Mouse (Mus musculus) cerebellum, adult 2 months (tissue): Measurements from ENCODE around the gene Lsamp. TPM values are rescaled to one million over a fixed set of nuclear protein-coding genes. Genes with fewer than 3 reads are reported as not detected.

ENCODE experiments used
- DNase-seq, 2 experiments: peaks; one replicate each; pipeline ENCODE4 v3.0.0; 2021
- H3K27ac ChIP-seq: fragments of 200-500 bp; 2 replicates; pipeline ENCODE4 v1.5.1; 2012; ENCODE audit warnings: low read length, control low read depth, inconsistent platforms; ENCODE audit not compliant: insufficient read depth
- H3K27me3 ChIP-seq: fragments of 200-500 bp; 2 replicates; pipeline ENCODE4 v1.6.1; 2012; ENCODE audit warnings: inconsistent platforms, mild to moderate bottlenecking, low read length, moderate library complexity; ENCODE audit not compliant: control insufficient read depth, insufficient read depth
- H3K4me1 ChIP-seq: fragments of 200-500 bp; 2 replicates; pipeline ENCODE4 v1.6.1; 2011; ENCODE audit warnings: low read length; ENCODE audit not compliant: control insufficient read depth, insufficient read depth
- H3K4me3 ChIP-seq: fragments of 200-500 bp; replicated peaks from 2 replicates; pipeline ENCODE3; 2011; ENCODE audit warnings: mild to moderate bottlenecking, low read depth, low read length, control low read depth; ENCODE audit not compliant: insufficient read depth
- CTCF ChIP-seq: fragments of 200-500 bp; IDR thresholded peaks from 2 replicates; pipeline ENCODE4 v1.5.1; 2011; ENCODE audit warnings: low read depth, mild to moderate bottlenecking, control low read depth, low read length, moderate library complexity, borderline replicate concordance; ENCODE audit not compliant: insufficient read depth
- POLR2A ChIP-seq: fragments of 200-500 bp; IDR thresholded peaks from 2 replicates; pipeline ENCODE4 v1.6.1; 2011; ENCODE audit warnings: low read length, control low read depth, borderline replicate concordance; ENCODE audit not compliant: insufficient read depth
- WGBS: fragments of 180-500 bp; shearing (Covaris S2); methylation state at CpG from one replicate; pipeline ENCODE4 v1.1.7; 2018; 5-methylcytosine and 5-hydroxymethylcytosine counted together
- polyA plus RNA-seq: library from polyadenylated mRNA; depleted of rRNA; stranded (reverse); fragments of >200 nt; gene quantifications from 2 replicates; pipeline ENCODE4 v1.2.3, GENCODE M21; 2012

Gene Lsamp
- polyA plus RNA-seq, 1 experiment: 143 TPM

DNA sequence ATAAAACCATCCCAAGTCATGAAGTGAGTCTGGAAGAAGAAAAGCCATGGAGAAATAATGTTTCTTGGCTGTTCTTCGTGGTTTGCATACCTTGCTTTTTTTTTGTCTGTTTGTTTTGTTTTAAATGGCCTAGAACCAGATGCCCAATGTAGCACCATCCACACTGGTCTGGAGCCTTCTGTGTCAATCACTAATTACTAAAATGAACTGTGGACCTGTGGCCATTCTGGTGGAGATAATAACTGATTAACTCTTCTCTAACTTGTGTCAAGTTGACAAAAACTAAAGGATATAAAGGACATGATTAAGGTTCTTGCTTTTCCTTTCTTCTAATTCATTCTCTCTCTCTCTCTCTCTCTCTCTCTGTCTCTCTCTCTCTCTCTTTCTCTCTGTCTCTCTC lies 1359.3 kb downstream of the Lsamp start:
- no peak for DNase-seq
- WGBS: 91% methylated on average over 1 of the region's 1 CpGs
- no peak for TF ChIP-seq CTCF
- no peaks in the 10 kb centered on the region for H3K27me3 ChIP-seq
- no peaks in the 10 kb centered on the region for H3K4me1 ChIP-seq
- H3K27ac ChIP-seq: no peak overlapping the region
- no peak overlapping the region for H3K4me3 ChIP-seq

DNA sequence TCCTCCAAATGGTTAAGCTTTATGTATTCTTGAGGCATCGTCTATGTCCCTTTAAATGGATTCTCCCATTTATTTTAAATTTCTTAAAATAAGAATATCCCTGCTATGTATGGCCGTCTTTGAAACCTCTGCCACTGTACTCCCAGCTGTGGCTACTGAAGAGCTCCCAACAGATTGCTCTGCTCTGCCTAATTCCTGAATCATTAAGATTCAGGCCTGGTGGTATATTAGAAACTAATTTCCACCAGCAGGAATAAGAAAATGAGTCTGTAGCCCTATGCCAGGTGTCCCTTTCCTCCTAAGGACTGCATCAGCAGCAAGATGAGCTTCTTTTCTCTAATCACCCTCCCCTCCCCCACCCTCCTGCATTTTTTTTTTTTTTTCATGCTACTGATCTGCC lies 1381.0 kb downstream of the Lsamp start:
- Histone ChIP-seq H3K27ac (no peak overlapping the region), H3K4me3 (no peak overlapping the region), H3K4me1 (no peaks in the 10 kb centered on the region), H3K27me3 (no peaks in the 10 kb centered on the region)
- TF ChIP-seq CTCF (no peak), POLR2A (no peak)
- no peak for DNase-seq
- WGBS: 83% methylated on average over 2 of the region's 2 CpGs

DNA sequence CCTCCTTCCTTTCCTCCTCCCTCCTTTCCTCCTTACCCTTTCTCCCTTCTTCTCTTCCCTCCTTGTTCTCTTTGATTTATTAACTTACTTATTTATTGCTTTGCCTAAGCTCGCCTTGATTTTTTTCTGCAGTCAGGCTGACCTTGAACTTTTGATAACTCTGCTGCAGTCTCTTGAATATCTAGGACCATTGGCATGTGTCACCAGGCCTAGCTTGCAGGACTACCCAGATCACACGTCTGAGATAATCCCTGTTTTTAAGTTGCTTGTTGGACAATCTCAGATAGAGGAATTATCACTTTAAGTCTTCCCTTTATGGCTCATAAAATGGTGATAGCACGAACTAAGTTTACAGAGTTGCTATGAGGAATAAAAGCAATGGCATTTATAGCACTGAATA lies 1399.5 kb downstream of the Lsamp start:
- Histone ChIP-seq H3K4me3 (no peak overlapping the region), H3K27ac (no peak overlapping the region), H3K4me1 (no peaks in the 10 kb centered on the region), H3K27me3 (no peaks in the 10 kb centered on the region; the same call in 1 of the 2 replicates)
- no peak for TF ChIP-seq CTCF
- TF ChIP-seq POLR2A: no peak
- 79% methylated on average over 3 of the region's 3 CpGs for WGBS
- no peak for DNase-seq

- WGBS: 93% methylated on average over 1 of the region's 1 CpGs
- no peak for DNase-seq
- no peaks in the 10 kb centered on the region; the same call in 1 of the 2 replicates for H3K27me3 ChIP-seq
- H3K27ac ChIP-seq: no peak overlapping the region
- TF ChIP-seq CTCF (no peak), POLR2A (no peak)
- no peak overlapping the region for H3K4me3 ChIP-seq
- H3K4me1 ChIP-seq: no peaks in the 10 kb centered on the region
These were observed 1400.1 kb downstream of the Lsamp start for GRCm38 (mm10) chr16:41384288-41384687.

DNA sequence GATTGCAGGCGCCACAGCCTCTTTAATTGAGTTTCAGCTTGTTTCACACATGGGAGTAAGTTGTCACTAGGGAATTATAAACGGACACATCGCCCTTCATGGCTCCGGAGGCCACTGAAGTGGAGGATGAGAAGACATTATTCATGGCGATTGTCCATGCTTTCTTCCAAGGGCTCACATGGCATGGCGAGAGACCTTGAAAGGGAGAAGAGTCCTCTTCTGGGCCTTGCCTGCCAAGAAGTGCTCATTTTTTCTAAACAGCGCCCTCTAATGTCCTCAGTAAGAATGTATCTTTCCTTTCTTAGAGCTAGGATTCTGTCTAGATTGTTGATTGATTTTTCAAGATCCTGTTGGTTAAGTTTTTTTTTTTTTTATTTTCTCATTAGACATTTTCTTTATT lies 1424.7 kb downstream of the Lsamp start:
- no peak overlapping the region for H3K4me3 ChIP-seq
- no peaks in the 10 kb centered on the region for H3K4me1 ChIP-seq
- 57% methylated on average over 7 of the region's 7 CpGs for WGBS
- H3K27me3 ChIP-seq: no peaks in the 10 kb centered on the region
- DNase-seq: no peak
- no peak overlapping the region for H3K27ac ChIP-seq
- TF ChIP-seq POLR2A (no peak), CTCF (no peak)

DNA sequence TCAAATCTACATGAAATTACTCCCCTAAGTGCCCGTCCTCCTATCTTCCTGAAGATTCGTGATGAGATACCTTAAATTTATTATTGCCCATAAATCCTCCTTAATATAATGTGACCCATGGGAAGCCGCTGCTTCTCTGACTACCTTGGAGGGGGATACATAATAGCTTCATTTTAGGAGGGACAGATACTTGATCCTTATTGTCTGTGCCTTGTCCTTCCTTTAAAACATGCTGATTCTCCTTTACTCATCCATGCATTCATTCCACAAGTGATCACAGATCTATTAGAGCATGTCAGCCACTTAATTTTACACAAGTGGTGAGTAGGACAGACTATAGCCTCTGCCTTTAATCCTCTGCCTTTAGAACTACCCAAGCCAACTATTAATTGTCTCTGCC lies 1426.5 kb downstream of the Lsamp start:
- H3K27ac ChIP-seq: no peak overlapping the region
- no peak overlapping the region for H3K4me3 ChIP-seq
- H3K27me3 ChIP-seq: no peaks in the 10 kb centered on the region
- WGBS: 94% methylated on average over 3 of the region's 3 CpGs
- TF ChIP-seq CTCF: no peak
- TF ChIP-seq POLR2A: no peak
- DNase-seq: no peak
- H3K4me1 ChIP-seq: no peaks in the 10 kb centered on the region

- Histone ChIP-seq H3K27ac (no peak overlapping the region), H3K4me3 (no peak overlapping the region), H3K27me3 (no peaks in the 10 kb centered on the region), H3K4me1 (peaks cover 5% of the 10 kb centered on the region; the same call in 1 of the 2 replicates)
- peak; percentile 17; the same call in 1 of the 2 replicates for TF ChIP-seq CTCF
- TF ChIP-seq POLR2A: no peak
- WGBS: 28% methylated on average over 5 of the region's 5 CpGs
- peak in 1 of 2 experiments; percentile 39 for DNase-seq
These were observed 1433.2 kb downstream of the Lsamp start for GRCm38 (mm10) chr16:41417363-41417762.

GRCm38 (mm10) chr16:41467391-41467790 lies 1483.2 kb downstream of the Lsamp start:
- Histone ChIP-seq H3K4me3 (no peak overlapping the region), H3K27me3 (no peaks in the 10 kb centered on the region), H3K4me1 (no peaks in the 10 kb centered on the region), H3K27ac (no peak overlapping the region)
- 65% methylated on average over 2 of the region's 2 CpGs for WGBS
- TF ChIP-seq POLR2A (no peak), CTCF (no peak)
- DNase-seq: no peak
